Mouse (Mus musculus): ENCODE measurements around the gene Fam155a. TPM values are rescaled to one million over a fixed set of nuclear protein-coding genes. Genes with fewer than 3 reads are reported as not detected.
A peak's percentile ranks its signal among the peaks of the same experiment; 100 is the strongest.

Gene Fam155a
- polyA plus RNA-seq, 1 experiment from 2014 or later = 3.9 TPM

DNA sequence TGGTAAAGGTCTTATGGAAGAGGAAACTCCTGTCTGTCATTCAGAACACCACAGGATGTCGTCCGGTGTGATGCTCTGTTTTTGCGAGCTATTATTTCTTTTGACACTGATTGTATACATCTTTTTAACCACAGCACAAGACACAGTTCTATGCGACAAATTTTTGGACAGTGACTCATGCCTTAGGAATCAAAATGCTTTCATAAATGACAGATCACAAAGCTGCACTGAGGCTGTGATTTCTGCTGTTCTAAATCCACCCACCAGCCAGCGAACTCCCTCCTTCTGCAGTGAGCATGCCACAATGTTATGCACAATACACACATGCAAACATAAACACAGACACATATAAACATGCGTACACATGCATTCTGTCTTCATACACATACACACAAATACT is 224.5 kb downstream of the Fam155a start:
- ATAC-seq (ENCODE audit: low FRiP score) (no peak), DNase-seq (ENCODE audit: low spot score, missing footprints) (no peak)
- Histone ChIP-seq H3K4me1 (ENCODE audit: control insufficient read depth, insufficient read depth, low read length) (no peaks in the 10 kb centered on the region), H3K27me3 (ENCODE audit: control insufficient read depth, insufficient read depth, low read length) (no peaks in the 10 kb centered on the region), H3K4me3 (ENCODE audit: low read depth, low read length) (no peak overlapping the region), H3K36me3 (ENCODE audit: control insufficient read depth, insufficient read depth, low read length) (no peaks in the 10 kb centered on the region), H3K9me3 (ENCODE audit: control insufficient read depth, low read length) (no peaks in the 10 kb centered on the region), H3K27ac (ENCODE audit: low read depth, low read length) (no peak overlapping the region), H3K9ac (ENCODE audit: low read length) (no peak overlapping the region), H3K4me2 (no peak overlapping the region)
- 89% methylated on average over 6 of the region's 6 CpGs for WGBS

DNA sequence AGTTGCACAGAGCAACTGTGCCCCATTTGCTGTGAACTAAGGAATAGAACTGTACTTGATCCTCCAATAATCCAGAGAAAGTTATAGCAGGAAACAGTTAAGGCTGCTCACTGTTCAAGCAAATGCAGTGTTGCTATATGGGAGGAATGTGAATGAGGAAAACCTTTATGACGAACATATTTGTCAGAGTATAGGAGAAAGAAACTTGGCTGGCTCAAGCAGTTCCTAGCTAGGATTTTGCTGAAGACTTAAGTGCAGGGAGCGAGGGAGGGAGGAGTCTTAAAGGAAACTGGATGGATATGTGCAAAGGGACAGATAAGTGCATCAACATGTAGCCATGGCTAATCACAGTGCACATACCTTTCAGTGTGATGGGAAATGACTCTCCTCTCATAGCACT is 225.3 kb downstream of the Fam155a start:
- ATAC-seq (ENCODE audit: low FRiP score) (no peak), DNase-seq (ENCODE audit: low spot score, missing footprints) (no peak)
- H3K4me2 ChIP-seq = no peak overlapping the region
- H3K4me3 ChIP-seq (ENCODE audit: low read depth, low read length) = no peak overlapping the region
- H3K9me3 ChIP-seq (ENCODE audit: control insufficient read depth, low read length) = no peaks in the 10 kb centered on the region
- no peaks in the 10 kb centered on the region for H3K4me1 ChIP-seq (ENCODE audit: control insufficient read depth, insufficient read depth, low read length)
- H3K27me3 ChIP-seq (ENCODE audit: control insufficient read depth, insufficient read depth, low read length) = no peaks in the 10 kb centered on the region
- H3K36me3 ChIP-seq (ENCODE audit: control insufficient read depth, insufficient read depth, low read length) = no peaks in the 10 kb centered on the region
- no peak overlapping the region for H3K9ac ChIP-seq (ENCODE audit: low read length)
- no peak overlapping the region for H3K27ac ChIP-seq (ENCODE audit: low read depth, low read length)
- 79% methylated on average over 2 of the region's 2 CpGs for WGBS

DNA sequence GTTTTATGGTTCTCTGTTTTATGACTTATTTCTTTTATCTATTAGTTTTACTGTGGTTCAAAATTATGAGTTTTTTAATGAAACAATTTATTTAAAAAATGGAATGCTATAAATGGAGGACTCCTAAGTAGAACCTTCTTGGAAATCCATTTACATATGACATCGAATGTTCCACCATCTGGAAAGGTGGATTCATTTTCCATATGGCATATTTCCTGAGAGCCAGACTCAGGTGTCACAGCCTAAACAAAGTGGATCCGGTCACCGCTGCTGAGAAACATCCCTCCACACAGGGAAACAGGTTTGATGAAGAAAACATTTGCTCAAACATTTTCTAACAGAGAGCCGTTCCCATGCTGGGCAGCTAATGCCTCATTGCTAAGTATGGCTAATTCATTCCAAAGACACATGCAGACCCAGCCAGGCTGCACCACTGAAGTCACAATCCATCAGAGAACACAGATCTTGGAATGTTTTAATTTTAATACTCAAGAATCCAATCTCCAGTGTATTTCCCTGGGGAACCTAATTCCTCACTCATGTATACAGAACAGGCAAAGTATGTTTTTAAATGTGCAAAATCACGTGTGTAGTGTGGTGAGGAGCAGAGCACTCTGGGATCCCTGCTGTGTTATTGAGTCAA is 235.1 kb downstream of the Fam155a start:
- ATAC-seq (ENCODE audit: low FRiP score) = no peak
- Histone ChIP-seq H3K27me3 (ENCODE audit: control insufficient read depth, insufficient read depth, low read length) (no peaks in the 10 kb centered on the region), H3K4me2 (no peak overlapping the region), H3K4me1 (ENCODE audit: control insufficient read depth, insufficient read depth, low read length) (no peaks in the 10 kb centered on the region), H3K4me3 (ENCODE audit: low read depth, low read length) (no peak overlapping the region), H3K9me3 (ENCODE audit: control insufficient read depth, low read length) (no peaks in the 10 kb centered on the region), H3K27ac (ENCODE audit: low read depth, low read length) (no peak overlapping the region), H3K36me3 (ENCODE audit: control insufficient read depth, insufficient read depth, low read length) (no peaks in the 10 kb centered on the region), H3K9ac (ENCODE audit: low read length) (no peak overlapping the region)
- 87% methylated on average over 5 of the region's 5 CpGs for WGBS
- DNase-seq (ENCODE audit: low spot score, missing footprints) = no peak

DNA sequence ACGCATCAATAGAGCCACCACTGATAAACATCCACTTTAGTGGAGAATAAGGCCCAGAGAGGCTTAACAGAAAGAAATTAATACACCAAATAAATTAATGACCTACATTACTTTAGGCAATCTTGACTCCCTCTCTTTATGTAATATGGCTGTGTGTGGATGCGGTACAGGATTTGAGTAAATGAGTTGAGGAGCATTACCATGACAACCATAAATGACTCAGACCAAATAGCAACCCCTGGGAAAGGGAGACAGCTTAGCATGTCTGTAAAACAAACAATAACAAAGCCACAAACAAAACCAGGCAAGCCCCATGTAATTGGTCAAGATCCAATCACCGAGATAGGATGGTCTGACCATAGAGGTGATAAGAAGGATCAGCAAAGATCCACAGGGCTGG is 244.4 kb downstream of the Fam155a start:
- no peaks in the 10 kb centered on the region for H3K9me3 ChIP-seq (ENCODE audit: control insufficient read depth, low read length)
- no peak overlapping the region for H3K4me2 ChIP-seq
- H3K36me3 ChIP-seq (ENCODE audit: control insufficient read depth, insufficient read depth, low read length) = no peaks in the 10 kb centered on the region
- no peak for ATAC-seq (ENCODE audit: low FRiP score)
- no peaks in the 10 kb centered on the region for H3K4me1 ChIP-seq (ENCODE audit: control insufficient read depth, insufficient read depth, low read length)
- 77% methylated on average over 3 of the region's 3 CpGs for WGBS
- no peak overlapping the region for H3K9ac ChIP-seq (ENCODE audit: low read length)
- H3K27ac ChIP-seq (ENCODE audit: low read depth, low read length) = no peak overlapping the region
- no peaks in the 10 kb centered on the region for H3K27me3 ChIP-seq (ENCODE audit: control insufficient read depth, insufficient read depth, low read length)
- no peak for DNase-seq (ENCODE audit: low spot score, missing footprints)
- H3K4me3 ChIP-seq (ENCODE audit: low read depth, low read length) = no peak overlapping the region

DNA sequence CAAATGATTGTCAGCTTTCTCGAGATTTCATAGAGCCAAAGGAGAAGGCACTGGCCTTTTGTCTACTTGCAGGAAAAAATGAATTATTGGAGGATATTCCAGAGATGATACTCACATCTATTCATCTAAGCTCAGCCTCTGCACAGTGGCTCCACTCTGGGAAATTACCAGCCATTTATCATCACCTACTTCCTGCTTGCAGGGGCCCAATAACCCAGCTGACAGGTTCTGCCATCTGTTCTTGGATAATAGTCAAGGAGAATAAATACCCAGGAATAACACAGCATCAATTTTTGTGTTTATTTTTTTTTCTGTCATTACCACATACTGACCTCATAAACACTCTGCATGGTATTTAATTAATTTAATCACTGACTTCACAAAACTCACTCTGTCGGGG is 249.4 kb downstream of the Fam155a start:
- ATAC-seq (ENCODE audit: low FRiP score) (no peak), DNase-seq (ENCODE audit: low spot score, missing footprints) (no peak)
- H3K9ac ChIP-seq (ENCODE audit: low read length) = no peak overlapping the region
- no peaks in the 10 kb centered on the region for H3K4me1 ChIP-seq (ENCODE audit: control insufficient read depth, insufficient read depth, low read length)
- no peaks in the 10 kb centered on the region for H3K36me3 ChIP-seq (ENCODE audit: control insufficient read depth, insufficient read depth, low read length)
- H3K9me3 ChIP-seq (ENCODE audit: control insufficient read depth, low read length) = no peaks in the 10 kb centered on the region
- H3K4me2 ChIP-seq = no peak overlapping the region
- H3K27ac ChIP-seq (ENCODE audit: low read depth, low read length) = no peak overlapping the region
- H3K4me3 ChIP-seq (ENCODE audit: low read depth, low read length) = no peak overlapping the region
- H3K27me3 ChIP-seq (ENCODE audit: control insufficient read depth, insufficient read depth, low read length) = no peaks in the 10 kb centered on the region
- 89% methylated on average over 2 of the region's 2 CpGs for WGBS

DNA sequence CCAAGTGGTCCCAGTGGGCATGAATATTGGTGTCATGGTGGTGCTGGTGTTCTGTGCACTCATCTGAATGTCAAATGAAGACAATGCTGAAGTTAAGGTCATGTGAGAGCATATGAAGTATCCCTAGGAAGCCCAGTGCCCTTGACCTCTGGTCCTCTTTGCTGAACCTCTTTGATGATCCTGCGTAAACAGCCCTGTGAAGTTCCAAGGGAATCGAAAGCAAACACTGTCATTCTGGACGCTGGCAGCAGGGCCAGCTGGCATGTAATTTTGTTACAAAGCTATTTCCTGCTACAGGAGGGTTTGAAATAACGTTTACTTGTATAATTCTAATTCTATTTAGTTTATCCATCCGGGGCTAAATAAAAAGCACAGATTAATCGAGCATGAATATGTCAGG is 270.2 kb downstream of the Fam155a start:
- Histone ChIP-seq H3K4me2 (no peak overlapping the region), H3K27ac (ENCODE audit: low read depth, low read length) (no peak overlapping the region), H3K9ac (ENCODE audit: low read length) (no peak overlapping the region), H3K27me3 (ENCODE audit: control insufficient read depth, insufficient read depth, low read length) (no peaks in the 10 kb centered on the region), H3K4me1 (ENCODE audit: control insufficient read depth, insufficient read depth, low read length) (peaks cover 3% of the 10 kb centered on the region; the same call in 1 of the 2 replicates), H3K36me3 (ENCODE audit: control insufficient read depth, insufficient read depth, low read length) (no peaks in the 10 kb centered on the region), H3K4me3 (ENCODE audit: low read depth, low read length) (no peak overlapping the region), H3K9me3 (ENCODE audit: control insufficient read depth, low read length) (no peaks in the 10 kb centered on the region)
- 58% methylated on average over 6 of the region's 6 CpGs for WGBS
- ATAC-seq (ENCODE audit: low FRiP score) (no peak), DNase-seq (ENCODE audit: low spot score, missing footprints) (peak; percentile 84)

DNA sequence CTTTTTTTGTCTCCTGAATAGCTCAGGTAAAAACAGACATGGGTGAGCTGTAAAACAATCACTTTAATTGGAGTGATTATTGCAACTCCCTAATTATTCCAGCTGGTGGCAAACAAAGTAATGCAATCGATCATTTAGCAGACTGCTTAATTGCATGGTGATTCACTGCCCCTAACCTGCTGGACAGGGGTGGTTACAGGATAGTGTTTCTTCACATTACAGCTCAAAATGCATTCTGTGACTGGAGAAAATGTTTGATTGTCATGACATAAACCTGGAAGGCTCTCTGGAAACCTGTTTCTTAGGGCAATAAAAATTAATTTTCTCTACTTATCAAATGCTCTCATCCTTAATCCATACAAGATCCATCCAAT is 276.7 kb downstream of the Fam155a start:
- Histone ChIP-seq H3K4me2 (no peak overlapping the region), H3K27me3 (ENCODE audit: control insufficient read depth, insufficient read depth, low read length) (no peaks in the 10 kb centered on the region), H3K4me3 (ENCODE audit: low read depth, low read length) (no peak overlapping the region), H3K36me3 (ENCODE audit: control insufficient read depth, insufficient read depth, low read length) (no peaks in the 10 kb centered on the region), H3K9me3 (ENCODE audit: control insufficient read depth, low read length) (no peaks in the 10 kb centered on the region), H3K27ac (ENCODE audit: low read depth, low read length) (no peak overlapping the region), H3K4me1 (ENCODE audit: control insufficient read depth, insufficient read depth, low read length) (no peaks in the 10 kb centered on the region), H3K9ac (ENCODE audit: low read length) (no peak overlapping the region)
- DNase-seq (ENCODE audit: low spot score, missing footprints) (no peak), ATAC-seq (ENCODE audit: low FRiP score) (no peak)
- WGBS = 76% methylated on average over 1 of the region's 1 CpGs

DNA sequence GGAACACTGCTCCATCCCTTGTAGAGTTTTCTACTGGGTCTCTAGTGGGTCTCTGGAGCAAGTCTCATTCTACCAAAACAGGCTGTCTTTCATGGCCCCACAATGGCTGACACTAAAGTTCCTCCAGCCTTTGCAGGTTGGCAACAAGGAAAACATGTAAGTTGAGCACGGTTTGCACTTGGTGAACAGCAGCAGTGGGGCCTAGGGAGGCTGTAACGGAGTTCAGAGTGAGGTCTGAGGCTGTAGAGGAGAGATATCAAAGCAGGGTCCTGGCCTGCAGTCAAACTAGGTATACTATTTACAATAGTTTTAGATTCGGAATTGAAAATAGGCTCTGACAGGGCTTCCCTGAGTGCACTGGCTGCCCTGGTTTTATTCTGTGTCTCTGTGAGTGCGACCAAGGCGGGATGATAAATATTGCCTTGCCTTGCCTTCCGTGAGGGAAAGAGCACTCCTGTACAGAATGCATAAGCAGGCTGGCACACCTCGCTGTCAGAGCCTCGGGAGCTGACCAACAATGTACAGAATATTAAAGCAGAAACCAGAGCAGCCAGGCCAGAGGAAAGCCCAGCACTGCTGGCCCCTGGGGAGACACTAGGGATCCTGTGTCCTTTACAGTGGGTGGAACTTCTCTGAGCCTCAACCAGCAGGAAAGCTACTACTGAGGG is 277.3 kb downstream of the Fam155a start:
- Histone ChIP-seq H3K27ac (ENCODE audit: low read depth, low read length) (no peak overlapping the region), H3K36me3 (ENCODE audit: control insufficient read depth, insufficient read depth, low read length) (no peaks in the 10 kb centered on the region), H3K4me1 (ENCODE audit: control insufficient read depth, insufficient read depth, low read length) (no peaks in the 10 kb centered on the region), H3K4me3 (ENCODE audit: low read depth, low read length) (no peak overlapping the region), H3K9me3 (ENCODE audit: control insufficient read depth, low read length) (no peaks in the 10 kb centered on the region), H3K27me3 (ENCODE audit: control insufficient read depth, insufficient read depth, low read length) (no peaks in the 10 kb centered on the region), H3K4me2 (no peak overlapping the region), H3K9ac (ENCODE audit: low read length) (no peak overlapping the region)
- 68% methylated on average over 8 of the region's 8 CpGs for WGBS
- DNase-seq (ENCODE audit: low spot score, missing footprints) (no peak), ATAC-seq (ENCODE audit: low FRiP score) (no peak)

DNA sequence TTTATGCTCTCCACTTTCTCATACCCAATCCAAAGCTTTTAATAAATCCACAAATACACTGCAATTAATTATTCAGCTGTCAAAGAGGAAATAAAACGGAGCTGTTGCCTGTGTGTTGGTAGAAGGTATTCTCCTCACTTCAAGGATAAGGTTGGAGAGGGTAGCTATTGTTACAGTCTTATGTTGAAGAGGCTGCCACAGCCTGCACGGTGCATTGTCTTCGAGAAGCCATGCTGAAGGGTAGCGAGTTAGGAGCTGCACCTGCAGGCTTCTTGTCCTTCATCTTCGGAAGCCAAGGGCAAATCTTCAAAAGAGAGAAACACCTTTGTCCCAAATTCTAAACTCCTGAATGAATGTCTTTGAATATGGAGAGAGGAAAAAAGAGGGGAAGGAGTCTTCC is 288.4 kb downstream of the Fam155a start:
- DNase-seq (ENCODE audit: low spot score, missing footprints) (no peak), ATAC-seq (ENCODE audit: low FRiP score) (no peak)
- H3K9ac ChIP-seq (ENCODE audit: low read length) = no peak overlapping the region
- no peaks in the 10 kb centered on the region for H3K27me3 ChIP-seq (ENCODE audit: control insufficient read depth, insufficient read depth, low read length)
- 72% methylated on average over 5 of the region's 5 CpGs for WGBS
- H3K4me2 ChIP-seq = no peak overlapping the region
- no peak overlapping the region for H3K4me3 ChIP-seq (ENCODE audit: low read depth, low read length)
- no peak overlapping the region for H3K27ac ChIP-seq (ENCODE audit: low read depth, low read length)
- no peaks in the 10 kb centered on the region for H3K9me3 ChIP-seq (ENCODE audit: control insufficient read depth, low read length)
- no peaks in the 10 kb centered on the region for H3K36me3 ChIP-seq (ENCODE audit: control insufficient read depth, insufficient read depth, low read length)
- H3K4me1 ChIP-seq (ENCODE audit: control insufficient read depth, insufficient read depth, low read length) = no peaks in the 10 kb centered on the region
